Mouse (Mus musculus) mouse trophoblast stem cell (cell line): ENCODE measurements around the gene Zfp276.
"Not testable (repeated sequence)": the region's sequence is repeated elsewhere in the genome, so short reads cannot be mapped to it uniquely, and the experiment has no call there.

ENCODE experiments used
- in situ Hi-C, 2 experiments: fragments of 300-500 bp; cut with MseI, MboI; formaldehyde crosslinking; loops; 2 replicates in 1 of 2; 3 replicates in 1 of 2; pipeline ENCODE4 v1.15.1; 2025

Zfp276 gene

GRCm38 (mm10) chr8:123243053-123243452 lies 10.9 kb upstream of the Zfp276 start:
- in situ Hi-C loops: no loop called here

GRCm38 (mm10) chr8:123244382-123244781 lies 9.6 kb upstream of the Zfp276 start:
- in situ Hi-C loops: no loop called here

- in situ Hi-C loops: no loop called here
These were observed 8.5 kb upstream of the Zfp276 start for GRCm38 (mm10) chr8:123245543-123245942.

GRCm38 (mm10) chr8:123247748-123248147 lies 6.2 kb upstream of the Zfp276 start:
- in situ Hi-C loops: no loop called here

GRCm38 (mm10) chr8:123248596-123248995 lies 5.4 kb upstream of the Zfp276 start:
- in situ Hi-C loops: no loop called here

GRCm38 (mm10) chr8:123250940-123251339 lies 3.1 kb upstream of the Zfp276 start:
- in situ Hi-C loops: no loop called here

- in situ Hi-C loops: no loop called here
These were observed 1.1 kb upstream of the Zfp276 start for GRCm38 (mm10) chr8:123252925-123253324.

GRCm38 (mm10) chr8:123253451-123254098 lies 420 bp upstream of the Zfp276 start:
- in situ Hi-C loops: no loop called here

- in situ Hi-C loops: no loop called here
These were observed 1.2 kb downstream of the Zfp276 start for GRCm38 (mm10) chr8:123255170-123255569.

GRCm38 (mm10) chr8:123257114-123257513 lies 3.1 kb downstream of the Zfp276 start:
- in situ Hi-C loops: no loop called here

GRCm38 (mm10) chr8:123257593-123257992 lies 3.6 kb downstream of the Zfp276 start:
- in situ Hi-C loops: not testable (repeated sequence)

- in situ Hi-C loops: no loop called here
These were observed 14.1 kb downstream of the Zfp276 start for GRCm38 (mm10) chr8:123267926-123268656.

GRCm38 (mm10) chr8:123271147-123271546 lies 17.2 kb downstream of the Zfp276 start:
- in situ Hi-C loops: no loop called here

GRCm38 (mm10) chr8:123271901-123272300 lies 17.9 kb downstream of the Zfp276 start:
- in situ Hi-C loops: no loop called here

GRCm38 (mm10) chr8:123274447-123274846 lies 20.5 kb downstream of the Zfp276 start:
- in situ Hi-C loops: no loop called here

- in situ Hi-C loops: no loop called here
These were observed 21.1 kb downstream of the Zfp276 start for GRCm38 (mm10) chr8:123275096-123275495.

- in situ Hi-C loops: no loop called here
These were observed 24.4 kb downstream of the Zfp276 start for GRCm38 (mm10) chr8:123278445-123278844.

- in situ Hi-C loops: no loop called here
These were observed 25.8 kb downstream of the Zfp276 start for GRCm38 (mm10) chr8:123279828-123280227.

GRCm38 (mm10) chr8:123280302-123281094 lies 26.5 kb downstream of the Zfp276 start:
- in situ Hi-C loops: no loop called here

- in situ Hi-C loops: not testable (repeated sequence)
These were observed 29.0 kb downstream of the Zfp276 start for GRCm38 (mm10) chr8:123282994-123283393.

- in situ Hi-C loops: no loop called here
These were observed 30.0 kb downstream of the Zfp276 start for GRCm38 (mm10) chr8:123283991-123284390.

GRCm38 (mm10) chr8:123284493-123284892 lies 30.5 kb downstream of the Zfp276 start:
- in situ Hi-C loops: no loop called here
